Comparison of ENCODE assay signal across 13 mouse cellular contexts in the genomic region with DNA sequence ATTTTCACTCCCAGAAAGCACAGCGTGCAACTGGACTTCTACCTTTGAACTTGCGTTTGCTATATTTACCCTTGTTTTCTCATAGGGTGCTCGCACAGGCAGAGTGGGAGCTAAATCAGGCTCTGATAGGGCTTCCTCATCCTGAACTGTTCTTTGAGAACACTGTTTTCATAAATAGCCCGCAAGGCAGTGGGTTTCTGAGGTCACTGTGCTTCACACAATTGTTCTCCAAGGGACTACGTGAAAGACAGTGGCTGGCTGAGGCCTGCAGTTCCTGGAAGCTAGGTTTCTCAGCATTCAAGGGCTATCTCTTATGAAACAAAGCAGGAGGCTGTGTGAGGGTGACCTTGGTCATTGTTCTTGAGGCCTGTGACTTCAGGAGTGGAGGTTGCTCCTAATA.
DNase-seq lines count a peak whose midpoint lies in the region; ATAC-seq lines count a peak whose summit lies in the region.
"Had no signal": no experiment of that assay in that cellular context is flagged by ENCODE, and none has a peak within 500 bp of the region (broad histone marks: within the 10 kb centered on the region; RNA-seq: fewer than 3 reads in every experiment).

No protein-coding gene starts in this region.

- ATAC-seq in cerebellum, adult (ENCODE audit: insufficient number of reproducible peaks, low FRiP score, low TSS enrichment), result 0 out of 2 replicates have a peak, but pooled peaks have one; percentile 42
- ATAC-seq in lung, embryonic 15.5 days (ENCODE audit: borderline replicate concordance, extremely low read depth, low FRiP score, low TSS enrichment), result no peak
- ATAC-seq in megakaryocyte progenitor cell, adult 5-6 weeks (replicated peaks; ENCODE audit: poor library complexity), result no peak

- 80% methylated on average over 5 of the region's 5 CpGs for WGBS in lung, embryonic 15.5 days

- H3K9me3 ChIP-seq in lung, embryonic 15.5 days, result no peaks in the 10 kb centered on the region
- H3K9me3 ChIP-seq: hindbrain, embryonic 15.5 days had no signal

- no peak overlapping the region for H3K4me2 ChIP-seq in lung, embryonic 15.5 days
- H3K4me2 ChIP-seq: hindbrain, embryonic 15.5 days had no signal

- H3K9ac ChIP-seq in lung, embryonic 15.5 days, result no peak overlapping the region
- H3K9ac ChIP-seq: hindbrain, embryonic 15.5 days had no signal

- H3K27me3 ChIP-seq in lung, embryonic 15.5 days, result no peaks in the 10 kb centered on the region
- H3K27me3 ChIP-seq: hindbrain, embryonic 15.5 days had no signal

- H3K4me3 ChIP-seq in lung, embryonic 15.5 days, result no peak overlapping the region
- H3K4me3 ChIP-seq: erythroblast, embryonic 14.5 days; hindbrain, embryonic 15.5 days had no signal

- H3K4me1 ChIP-seq in lung, embryonic 15.5 days, result peaks cover 11% of the 10 kb centered on the region
- H3K4me1 ChIP-seq: hindbrain, embryonic 15.5 days had no signal

- no peak for DNase-seq in cerebellum, postnatal 14 days
- peak; percentile 99 for DNase-seq in heart, adult 11 months
- peak; percentile 56 for DNase-seq in heart, postnatal 4 days
- DNase-seq in right cerebral cortex, adult 2 months (ENCODE audit: low spot score in 2 of 2), result no peak
- DNase-seq in frontal cortex, postnatal 14 days (ENCODE audit: low spot score in 2 of 2), result no peak
- DNase-seq: cerebellum, adult 8-10 months; left cerebral cortex, postnatal 4 days; right cerebral cortex, adult 18-20 months had no signal

- H3K36me3 ChIP-seq in lung, embryonic 15.5 days, result no peaks in the 10 kb centered on the region
- H3K36me3 ChIP-seq: hindbrain, embryonic 15.5 days had no signal

- peak overlapping the region; percentile 0; the same call in 1 of the 2 replicates for H3K27ac ChIP-seq in lung, embryonic 15.5 days
- H3K27ac ChIP-seq: hindbrain, embryonic 15.5 days had no signal

Comparison
In these comparisons a context has a peak if more than half of its experiments do, and no peak if none do; other contexts are left out.
1. DNase-seq: peak in heart, adult 11 months (single experiment) and heart, postnatal 4 days (single experiment); none in cerebellum, postnatal 14 days (0 of 2), right cerebral cortex, adult 2 months (0 of 2) and frontal cortex, postnatal 14 days (0 of 2).